Mouse (Mus musculus) thymus, postnatal 14 days (tissue): ENCODE data around the gene Pafah1b2.

Experiments used
- DNase-seq: peaks from one replicate; pipeline ENCODE4 v3.0.0; 2021

Gene Pafah1b2

GRCm38 (mm10) chr9:45979778-45980177 lies 32.7 kb downstream of the Pafah1b2 start:
- DNase-seq: no peak

DNA sequence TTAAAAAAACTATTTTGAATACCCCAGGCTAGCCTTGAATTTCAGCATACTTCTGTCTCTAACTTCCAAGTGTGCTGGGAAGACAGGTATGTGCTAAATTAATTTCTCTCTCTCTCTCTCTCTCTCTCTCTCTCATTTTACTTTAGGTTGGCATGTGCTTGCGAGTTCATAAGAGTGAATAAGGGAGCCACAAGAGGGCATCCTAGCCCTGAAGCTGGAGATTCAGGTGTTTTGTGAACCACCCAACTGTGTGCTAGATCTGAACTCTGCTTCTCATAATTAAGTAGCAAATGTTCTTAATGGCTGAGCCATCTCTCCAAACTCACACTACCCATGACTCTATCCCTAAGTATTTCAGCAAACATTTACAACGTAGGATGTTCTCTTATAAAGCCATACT lies 35.6 kb downstream of the Pafah1b2 start:
- peak; percentile 46 for DNase-seq

DNA sequence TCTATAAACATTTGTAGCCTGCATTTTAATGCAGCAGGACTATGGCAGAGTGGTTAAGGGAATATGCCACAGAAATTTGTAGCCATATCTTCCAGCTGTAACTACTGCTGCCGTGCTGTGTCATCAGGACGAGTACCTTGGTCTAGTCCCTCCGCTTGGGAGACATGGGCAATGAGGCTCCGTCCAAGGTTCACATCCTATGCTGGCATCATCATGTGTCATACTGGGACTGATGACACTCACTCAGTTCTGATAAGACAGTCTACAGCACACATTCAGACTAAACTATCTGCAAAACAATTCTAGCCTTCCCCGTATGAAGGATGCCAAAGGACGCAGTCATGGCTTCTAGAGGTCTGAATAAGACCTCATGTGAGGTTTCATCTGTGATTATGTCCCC lies 48.9 kb downstream of the Pafah1b2 start:
- no peak for DNase-seq

DNA sequence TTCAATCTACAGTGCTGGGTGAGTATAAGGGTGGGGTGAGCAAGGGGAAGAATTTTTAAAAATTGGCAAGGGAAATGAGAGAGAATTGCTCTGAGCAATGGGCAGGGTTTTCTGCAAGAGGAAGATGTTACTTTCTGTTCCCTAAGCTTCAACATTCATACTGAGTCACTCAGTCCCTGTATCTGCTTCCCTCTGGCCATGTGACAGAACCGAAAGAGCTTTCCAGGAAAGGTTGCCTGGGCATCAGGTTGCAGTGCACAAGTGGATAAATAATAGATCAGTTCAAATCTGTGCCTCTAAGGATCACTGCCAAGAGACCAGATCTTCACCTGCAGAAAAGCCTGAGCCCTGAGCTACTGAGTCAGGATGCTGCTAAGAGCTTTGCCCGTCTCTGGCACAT lies 50.6 kb downstream of the Pafah1b2 start:
- no peak for DNase-seq

DNA sequence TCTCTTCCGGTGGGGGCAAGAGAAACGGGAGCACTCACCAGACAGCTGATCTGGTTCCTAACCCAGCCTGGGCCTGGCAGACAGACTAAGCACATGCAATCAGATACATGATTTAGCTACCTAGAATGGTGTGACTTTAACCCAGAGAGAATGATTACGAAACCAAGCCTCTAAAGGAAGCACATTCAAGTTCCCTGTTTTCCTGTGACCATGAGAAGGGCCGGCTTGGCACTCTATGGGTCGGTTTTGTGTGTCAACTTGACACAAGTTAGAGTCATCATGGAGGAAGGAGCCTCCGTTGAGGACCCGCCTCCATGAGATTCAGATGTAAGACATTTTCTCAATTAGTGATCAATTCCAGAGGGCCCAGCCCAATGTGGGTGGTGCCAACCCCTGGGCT lies 52.8 kb downstream of the Pafah1b2 start:
- no peak for DNase-seq

DNA sequence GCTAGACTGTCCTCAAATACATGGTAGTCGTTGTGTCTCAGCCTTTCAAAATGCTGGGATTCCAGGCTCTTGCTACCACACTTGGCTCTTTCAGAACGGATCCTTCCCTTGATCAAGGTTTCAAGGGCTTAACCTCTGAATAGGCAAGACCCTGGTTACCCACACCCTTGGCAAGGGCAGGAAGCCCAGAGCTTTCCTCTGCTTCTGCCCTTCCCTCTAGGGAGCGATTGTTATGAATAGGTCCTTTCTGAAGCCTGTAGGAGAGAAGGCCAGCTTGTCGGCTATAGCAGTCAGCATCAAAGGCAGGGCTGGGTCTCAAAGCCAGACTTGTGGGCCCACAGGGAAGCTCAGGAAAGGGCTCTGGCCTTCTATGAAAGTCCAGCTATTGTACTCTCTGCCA lies 53.6 kb downstream of the Pafah1b2 start:
- DNase-seq: no peak

DNA sequence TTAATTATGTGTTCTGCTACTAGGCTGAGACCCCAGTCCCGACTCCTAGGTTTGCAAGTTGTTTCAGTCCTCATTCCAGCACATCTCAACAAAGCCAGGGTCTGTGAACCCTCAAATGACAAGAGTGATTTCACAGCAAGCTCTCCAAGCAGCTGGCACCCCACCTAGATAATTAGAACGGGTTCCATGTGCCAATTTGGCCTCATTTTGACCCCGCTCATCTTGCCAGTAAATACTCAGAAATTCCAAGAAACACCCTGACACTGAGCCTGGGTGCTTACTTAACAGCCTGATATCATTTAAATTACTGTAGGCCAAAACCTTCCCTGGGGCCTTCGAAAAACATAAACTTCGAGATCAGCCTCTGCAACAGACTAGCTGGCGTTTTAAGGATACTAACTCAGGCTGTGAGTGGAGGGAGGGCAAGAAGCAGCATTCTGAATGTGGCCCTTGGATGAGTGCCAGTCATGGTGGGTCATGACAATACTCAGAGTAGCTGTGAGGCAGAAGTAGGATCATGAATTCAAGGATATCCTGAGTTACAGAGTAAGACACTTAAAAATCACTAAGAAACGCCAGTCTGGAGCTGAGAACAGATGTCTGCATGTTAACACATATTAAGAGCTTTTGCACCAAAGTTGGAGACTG lies 54.3 kb downstream of the Pafah1b2 start:
- DNase-seq: no peak

DNA sequence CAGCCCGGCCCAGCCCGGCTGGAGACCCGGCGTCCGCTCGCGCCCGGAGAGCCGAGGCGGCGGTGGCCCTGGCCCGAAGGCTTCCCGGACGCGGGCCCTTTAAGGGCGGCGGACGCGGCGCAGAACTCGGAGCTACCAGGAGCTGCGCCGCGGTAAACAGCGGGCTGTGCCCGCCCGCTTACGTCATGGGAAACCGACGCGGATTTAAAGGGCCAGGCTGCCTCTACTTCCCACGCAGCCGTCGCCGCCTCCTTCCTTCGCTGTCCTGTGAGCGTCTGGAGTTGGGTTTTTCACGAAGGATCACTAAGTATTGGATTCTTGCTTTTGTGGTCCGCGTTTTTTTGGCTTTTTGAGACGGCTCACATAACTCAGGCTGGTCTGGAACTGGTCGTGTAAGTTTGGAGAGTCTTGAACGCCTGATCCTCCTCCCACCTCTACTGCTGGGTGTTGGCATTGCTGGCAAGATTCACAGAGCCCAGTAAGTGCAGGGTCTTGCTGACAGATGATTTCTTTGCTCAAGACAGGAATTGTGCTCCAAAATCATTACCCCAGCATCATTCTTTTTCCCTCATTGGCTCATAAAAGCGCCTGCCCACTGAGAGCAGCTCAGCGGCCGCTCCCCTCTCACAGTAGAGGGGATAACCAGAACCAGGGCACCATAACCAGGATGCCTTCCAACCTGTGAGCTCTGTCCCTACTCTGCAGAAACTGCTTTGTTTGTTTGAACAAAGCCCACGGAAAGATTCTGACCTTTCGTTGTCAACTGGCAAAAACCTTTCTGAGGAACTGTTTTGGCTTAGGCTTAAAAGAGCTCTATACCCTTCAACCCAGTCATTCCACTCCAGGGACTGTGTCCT lies 57.2 kb downstream of the Pafah1b2 start, which contains the start of gene Sidt2:
TSS of gene Sidt2 (minus strand) at position 152 of the 857 bp plus-strand sequence.
- DNase-seq: peak; percentile 92

DNA sequence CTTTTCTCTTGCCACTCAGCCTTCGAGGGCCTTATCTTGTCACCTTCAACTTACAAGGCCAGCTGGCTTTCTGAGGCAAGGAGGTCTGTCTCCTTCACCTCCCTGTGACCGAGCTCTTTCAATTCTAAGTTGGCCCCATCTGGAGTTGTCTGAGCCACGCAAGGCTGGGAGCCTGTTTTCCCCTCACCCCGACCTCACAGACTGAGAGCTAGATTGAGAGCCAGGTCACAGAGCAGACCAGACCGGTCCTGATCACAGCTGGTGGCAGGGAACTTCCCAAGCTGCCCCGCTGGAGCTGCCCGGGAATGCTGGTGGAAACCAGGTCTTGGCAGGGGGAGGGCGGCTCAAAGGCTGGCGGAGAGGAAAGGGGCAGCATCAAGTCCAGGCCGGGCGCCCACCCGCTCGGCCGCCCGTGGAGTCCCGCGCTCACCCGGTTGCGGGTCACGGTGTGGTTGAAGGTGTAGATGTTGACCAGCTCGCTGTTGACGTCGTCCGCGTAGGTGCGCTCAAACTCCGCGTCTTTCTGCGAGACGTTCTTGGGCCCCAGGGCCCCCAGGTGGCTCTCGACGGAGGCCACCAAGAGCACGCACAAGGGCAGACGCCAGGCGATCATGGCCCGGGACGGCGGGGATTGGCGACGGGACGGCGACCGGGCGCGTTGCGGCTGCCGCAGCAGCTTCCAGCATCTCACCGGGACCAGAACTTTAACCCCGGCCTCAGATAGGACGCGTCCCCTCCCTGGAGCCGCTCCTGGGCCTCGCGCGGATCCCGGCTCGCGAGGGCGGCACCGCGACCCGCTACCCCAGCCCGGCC lies 58.0 kb downstream of the Pafah1b2 start:
- peak; percentile 61 for DNase-seq

DNA sequence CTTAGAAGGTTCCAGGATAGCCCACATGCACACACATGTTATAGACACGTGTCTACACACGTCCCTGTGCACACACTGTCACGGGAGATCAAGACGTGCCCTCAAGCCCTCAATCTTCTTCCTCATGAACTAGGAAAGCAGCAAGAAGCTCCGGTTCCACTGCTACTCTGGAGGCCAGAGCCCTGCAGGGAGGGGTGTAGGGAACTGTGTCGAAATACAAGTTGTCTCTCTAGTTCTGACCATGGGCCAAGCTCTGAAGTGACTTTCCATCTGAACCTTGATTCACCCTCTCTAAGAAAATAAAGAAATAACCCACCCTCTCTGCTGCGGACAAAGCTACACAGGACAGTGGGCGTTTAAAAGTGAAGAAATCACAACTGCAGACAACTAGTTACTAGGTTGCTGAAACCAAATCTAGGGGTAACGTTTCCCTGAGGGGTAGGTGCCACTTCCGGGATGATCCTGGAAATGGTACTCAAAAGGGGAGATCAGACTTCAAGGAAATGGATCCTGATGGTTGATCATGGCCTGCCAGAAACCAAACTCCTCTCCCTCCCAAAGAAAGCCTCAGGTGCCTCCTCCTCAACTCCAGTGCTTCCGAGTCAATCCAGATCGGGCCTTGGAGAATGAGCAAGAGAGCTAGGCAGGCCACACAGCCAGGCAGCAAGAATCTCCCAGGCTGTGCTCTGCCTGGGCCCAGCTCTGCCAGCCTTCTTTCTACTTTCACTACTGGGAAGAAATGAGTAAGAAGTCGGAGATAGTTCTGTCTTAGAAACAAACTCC lies 58.8 kb downstream of the Pafah1b2 start:
- DNase-seq: no peak

GRCm38 (mm10) chr9:45952890-45953289 lies 59.6 kb downstream of the Pafah1b2 start:
- no peak for DNase-seq

DNA sequence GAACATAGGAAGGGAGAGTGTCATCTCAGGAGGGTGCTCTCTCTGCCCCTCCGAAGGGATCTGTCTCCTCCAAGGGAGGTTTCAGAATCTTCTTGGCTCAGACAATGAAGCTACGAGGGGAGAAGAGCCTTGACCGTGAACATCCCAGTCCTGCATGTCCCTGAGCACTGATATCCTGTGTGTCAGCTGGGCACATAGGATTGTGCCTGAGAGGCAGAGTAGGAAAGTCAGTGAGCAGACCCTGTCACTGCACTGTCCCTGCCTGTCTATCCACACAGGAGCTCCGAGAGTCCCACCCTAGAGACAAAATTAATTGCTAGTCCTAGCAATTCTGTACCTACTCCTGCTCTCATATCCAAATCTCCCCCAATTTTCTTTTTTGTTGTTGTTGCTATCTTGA lies 60.4 kb downstream of the Pafah1b2 start:
- no peak for DNase-seq

- no peak for DNase-seq
Measured at GRCm38 (mm10) chr9:45946872-45947183, 65.7 kb downstream of the Pafah1b2 start.

GRCm38 (mm10) chr9:45946182-45946871 lies 66.2 kb downstream of the Pafah1b2 start:
- DNase-seq: no peak

GRCm38 (mm10) chr9:45945721-45946120 lies 66.8 kb downstream of the Pafah1b2 start:
- peak; percentile 65 for DNase-seq

- peak; percentile 83 for DNase-seq
Measured at GRCm38 (mm10) chr9:45944506-45945400, 67.7 kb downstream of the Pafah1b2 start.

GRCm38 (mm10) chr9:45943628-45944505 lies 68.6 kb downstream of the Pafah1b2 start:
- no peak for DNase-seq

- DNase-seq: no peak
Measured at GRCm38 (mm10) chr9:45942916-45943315, 69.6 kb downstream of the Pafah1b2 start.

- no peak for DNase-seq
Measured at GRCm38 (mm10) chr9:45942464-45942863, 70.0 kb downstream of the Pafah1b2 start.

- DNase-seq: peak; percentile 45
Measured at GRCm38 (mm10) chr9:45941329-45941888, 71.1 kb downstream of the Pafah1b2 start.
